Mouse (Mus musculus): ENCODE measurements around the gene Atp6ap1l. TPM values are rescaled to one million over a fixed set of nuclear protein-coding genes. Genes with fewer than 3 reads are reported as not detected.
A peak's percentile ranks its signal among the peaks of the same experiment; 100 is the strongest.
"Not testable (repeated sequence)": the region's sequence is repeated elsewhere in the genome, so short reads cannot be mapped to it uniquely, and the experiment has no call there.

Gene Atp6ap1l
- polyA plus RNA-seq (2014; fragmentation: Nextera tagmentation; extraction: Ambion mirVana) = 0.20 and 1.5 TPM in 2 replicates

DNA sequence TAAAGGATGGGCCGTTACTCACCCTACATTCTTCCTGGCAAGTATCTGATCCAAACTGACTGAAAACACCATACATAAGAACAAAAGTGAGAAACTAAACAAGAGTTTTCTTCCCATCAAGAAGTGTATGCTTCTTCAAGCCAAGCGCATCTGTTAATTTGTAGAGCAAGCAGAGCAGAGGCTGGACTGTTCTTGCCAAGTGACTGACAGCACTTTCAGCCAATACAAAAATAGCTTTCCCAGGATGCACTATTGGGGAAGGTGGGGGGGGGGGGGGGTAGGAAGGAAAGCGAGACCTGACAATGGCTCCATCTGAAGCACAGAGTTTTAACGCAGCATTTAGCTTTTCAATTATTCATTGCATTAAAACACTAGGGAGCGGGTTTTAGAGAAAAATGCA, at the start of gene Atp6ap1l:
Atp6ap1l (minus strand) TSS at position 180 of the 400 bp plus-strand sequence.
- Histone ChIP-seq H3K27ac (ENCODE audit: low read depth, low read length) (no peak within 1 kb of the TSS), H3K36me3 (ENCODE audit: control insufficient read depth, insufficient read depth, low read length) (no peaks in the 10 kb centered on the region), H3K4me3 (ENCODE audit: low read depth, low read length) (no peak within 1 kb of the TSS), H3K27me3 (ENCODE audit: control insufficient read depth, insufficient read depth, low read length) (no peaks in the 10 kb centered on the region), H3K9me3 (ENCODE audit: control insufficient read depth, low read length) (no peaks in the 10 kb centered on the region), H3K4me1 (replicated peaks; ENCODE audit: control insufficient read depth, insufficient read depth, low read length) (no peaks in the 10 kb centered on the region), H3K4me2 (replicated peaks; ENCODE audit: low read depth, low read length) (no peak within 1 kb of the TSS), H3K9ac (ENCODE audit: low read depth, low read length) (no peak within 1 kb of the TSS)
- DNase-seq (ENCODE audit: low spot score) (no peak), ATAC-seq (ENCODE audit: low FRiP score) (no peak)
- WGBS = 88% methylated on average over 5 of the region's 5 CpGs

DNA sequence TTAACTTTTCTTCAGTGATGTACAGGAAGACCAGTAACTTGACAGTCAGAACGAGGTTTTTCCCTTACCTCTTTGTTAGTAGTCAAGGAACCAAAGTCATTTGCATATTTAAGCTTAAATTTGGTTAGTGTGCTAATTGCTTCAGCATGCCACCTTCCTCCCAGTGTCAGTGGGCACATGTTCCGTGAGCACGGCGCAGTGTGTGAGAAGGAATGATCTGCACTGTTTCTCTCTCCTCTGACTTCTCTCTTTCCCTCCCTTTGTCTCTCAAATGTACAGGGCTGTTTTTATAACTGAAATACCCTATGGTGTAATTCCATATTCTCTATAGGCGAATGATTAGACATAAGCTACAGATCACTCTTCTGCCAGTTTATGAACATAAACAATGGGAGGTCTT, 34.4 kb upstream of the Atp6ap1l start:
- Histone ChIP-seq H3K4me2 (replicated peaks; ENCODE audit: low read depth, low read length) (no peak overlapping the region), H3K36me3 (ENCODE audit: control insufficient read depth, insufficient read depth, low read length) (no peaks in the 10 kb centered on the region), H3K27ac (ENCODE audit: low read depth, low read length) (no peak overlapping the region), H3K9me3 (ENCODE audit: control insufficient read depth, low read length) (no peaks in the 10 kb centered on the region), H3K9ac (ENCODE audit: low read depth, low read length) (no peak overlapping the region), H3K27me3 (ENCODE audit: control insufficient read depth, insufficient read depth, low read length) (no peaks in the 10 kb centered on the region), H3K4me1 (replicated peaks; ENCODE audit: control insufficient read depth, insufficient read depth, low read length) (no peaks in the 10 kb centered on the region), H3K4me3 (ENCODE audit: low read depth, low read length) (no peak overlapping the region)
- 85% methylated on average over 5 of the region's 5 CpGs for WGBS
- ATAC-seq (ENCODE audit: low FRiP score) = no peak
- DNase-seq (ENCODE audit: low spot score) = no peak

DNA sequence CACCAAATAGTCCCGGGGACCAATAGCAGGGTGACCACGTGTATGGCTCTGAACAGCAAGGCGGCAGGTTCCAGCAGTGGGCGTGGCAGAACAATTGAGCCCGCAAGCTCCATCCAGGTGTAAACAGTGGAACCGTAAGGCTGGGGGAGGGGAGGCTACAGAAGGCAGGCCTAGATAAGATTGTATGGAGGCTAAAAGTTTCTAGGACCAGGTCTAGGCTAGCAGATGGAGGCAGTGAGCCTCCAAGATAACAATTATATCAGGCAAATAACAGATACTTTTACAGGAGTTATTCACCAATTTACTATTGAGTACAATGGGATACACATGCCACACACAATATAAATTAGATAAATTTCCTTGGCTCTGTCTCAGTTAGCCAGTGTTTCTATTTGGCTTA, 34.0 kb upstream of the Atp6ap1l start:
- Histone ChIP-seq H3K4me1 (replicated peaks; ENCODE audit: control insufficient read depth, insufficient read depth, low read length) (no peaks in the 10 kb centered on the region), H3K27me3 (ENCODE audit: control insufficient read depth, insufficient read depth, low read length) (no peaks in the 10 kb centered on the region), H3K27ac (ENCODE audit: low read depth, low read length) (no peak overlapping the region), H3K9me3 (ENCODE audit: control insufficient read depth, low read length) (no peaks in the 10 kb centered on the region), H3K9ac (ENCODE audit: low read depth, low read length) (no peak overlapping the region), H3K4me3 (ENCODE audit: low read depth, low read length) (no peak overlapping the region), H3K4me2 (replicated peaks; ENCODE audit: low read depth, low read length) (no peak overlapping the region), H3K36me3 (ENCODE audit: control insufficient read depth, insufficient read depth, low read length) (no peaks in the 10 kb centered on the region)
- DNase-seq (ENCODE audit: low spot score) = no peak
- WGBS = 71% methylated on average over 6 of the region's 6 CpGs
- no peak for ATAC-seq (ENCODE audit: low FRiP score)

DNA sequence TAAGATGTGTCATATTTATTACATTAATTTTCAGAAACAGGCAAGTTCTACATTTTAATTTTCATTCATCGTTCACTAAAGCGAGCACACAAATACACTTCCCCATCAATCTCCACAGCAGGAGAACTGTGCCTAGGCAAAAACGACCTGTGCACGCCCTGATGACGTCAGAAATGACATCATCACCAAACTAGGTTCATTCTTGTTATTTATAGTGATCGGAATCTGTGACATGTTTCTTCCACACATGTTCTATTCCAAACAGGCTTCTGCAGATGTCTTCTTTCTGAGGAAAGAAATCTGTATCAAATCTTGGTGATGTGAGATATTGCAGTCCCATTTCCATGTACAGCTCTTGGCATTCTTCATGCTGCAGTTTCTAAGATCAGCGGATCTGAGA, 30.7 kb upstream of the Atp6ap1l start:
- Histone ChIP-seq H3K4me1 (replicated peaks; ENCODE audit: control insufficient read depth, insufficient read depth, low read length) (no peaks in the 10 kb centered on the region), H3K27me3 (ENCODE audit: control insufficient read depth, insufficient read depth, low read length) (no peaks in the 10 kb centered on the region), H3K9me3 (ENCODE audit: control insufficient read depth, low read length) (no peaks in the 10 kb centered on the region), H3K9ac (ENCODE audit: low read depth, low read length) (no peak overlapping the region), H3K27ac (ENCODE audit: low read depth, low read length) (no peak overlapping the region), H3K4me2 (replicated peaks; ENCODE audit: low read depth, low read length) (no peak overlapping the region), H3K4me3 (ENCODE audit: low read depth, low read length) (no peak overlapping the region), H3K36me3 (ENCODE audit: control insufficient read depth, insufficient read depth, low read length) (no peaks in the 10 kb centered on the region)
- WGBS = 88% methylated on average over 7 of the region's 7 CpGs
- ATAC-seq (ENCODE audit: low FRiP score) (no peak), DNase-seq (ENCODE audit: low spot score) (no peak)

DNA sequence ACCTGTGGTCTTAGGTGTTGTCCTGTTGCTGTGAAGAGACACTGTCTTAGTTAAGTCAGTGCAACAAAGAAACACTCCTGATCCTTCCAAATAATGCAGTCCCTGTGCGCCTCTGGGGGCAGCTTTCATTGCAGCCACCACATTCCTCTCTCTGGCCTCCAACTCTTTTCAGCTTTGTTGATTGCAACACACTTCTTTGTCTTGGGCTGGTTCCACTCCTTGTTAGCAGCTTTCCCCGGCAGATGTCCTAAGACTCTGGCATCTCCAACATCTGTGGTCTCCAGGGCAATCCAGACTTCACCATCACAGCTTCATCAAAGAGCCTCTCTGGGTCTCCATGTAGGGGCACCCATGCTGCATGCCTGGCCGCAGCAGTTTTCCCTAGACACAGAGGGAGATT, 28.1 kb upstream of the Atp6ap1l start:
- ATAC-seq (ENCODE audit: low FRiP score) (no peak), DNase-seq (ENCODE audit: low spot score) (no peak)
- Histone ChIP-seq H3K4me3 (ENCODE audit: low read depth, low read length) (no peak overlapping the region), H3K27ac (ENCODE audit: low read depth, low read length) (no peak overlapping the region), H3K9me3 (ENCODE audit: control insufficient read depth, low read length) (no peaks in the 10 kb centered on the region), H3K36me3 (ENCODE audit: control insufficient read depth, insufficient read depth, low read length) (no peaks in the 10 kb centered on the region), H3K4me1 (replicated peaks; ENCODE audit: control insufficient read depth, insufficient read depth, low read length) (no peaks in the 10 kb centered on the region), H3K9ac (ENCODE audit: low read depth, low read length) (no peak overlapping the region), H3K27me3 (ENCODE audit: control insufficient read depth, insufficient read depth, low read length) (no peaks in the 10 kb centered on the region), H3K4me2 (replicated peaks; ENCODE audit: low read depth, low read length) (no peak overlapping the region)
- WGBS = 70% methylated on average over 3 of the region's 3 CpGs

DNA sequence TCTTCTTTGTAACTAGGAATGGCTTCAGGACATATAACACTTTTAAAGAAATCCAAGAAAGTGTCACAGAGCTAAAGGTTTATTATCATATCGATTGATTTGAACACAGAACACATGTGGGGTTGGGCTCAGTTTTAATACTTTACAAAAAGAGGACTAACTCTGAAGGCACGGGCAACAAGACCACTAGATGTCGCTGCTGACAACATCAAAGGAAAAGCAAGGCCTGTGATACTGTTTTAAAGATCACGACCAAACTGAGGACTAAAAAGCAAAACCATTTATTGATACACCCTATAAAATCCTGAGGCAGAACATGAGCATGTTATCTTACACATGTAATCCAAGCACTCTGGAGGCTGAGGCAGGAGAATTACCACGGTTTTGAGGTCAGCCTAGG, 24.7 kb upstream of the Atp6ap1l start:
- 30% methylated on average over 5 of the region's 5 CpGs for WGBS
- Histone ChIP-seq H3K4me2 (replicated peaks; ENCODE audit: low read depth, low read length) (no peak overlapping the region), H3K36me3 (ENCODE audit: control insufficient read depth, insufficient read depth, low read length) (peaks cover 7% of the 10 kb centered on the region; the same call in 1 of the 2 replicates), H3K27me3 (ENCODE audit: control insufficient read depth, insufficient read depth, low read length) (no peaks in the 10 kb centered on the region), H3K9me3 (ENCODE audit: control insufficient read depth, low read length) (no peaks in the 10 kb centered on the region), H3K4me1 (replicated peaks; ENCODE audit: control insufficient read depth, insufficient read depth, low read length) (no peaks in the 10 kb centered on the region), H3K27ac (ENCODE audit: low read depth, low read length) (no peak overlapping the region), H3K9ac (ENCODE audit: low read depth, low read length) (no peak overlapping the region), H3K4me3 (ENCODE audit: low read depth, low read length) (no peak overlapping the region)
- DNase-seq (ENCODE audit: low spot score) (peak; percentile 78), ATAC-seq (ENCODE audit: low FRiP score) (peak; percentile 55; the same call in 1 of the 2 replicates)

DNA sequence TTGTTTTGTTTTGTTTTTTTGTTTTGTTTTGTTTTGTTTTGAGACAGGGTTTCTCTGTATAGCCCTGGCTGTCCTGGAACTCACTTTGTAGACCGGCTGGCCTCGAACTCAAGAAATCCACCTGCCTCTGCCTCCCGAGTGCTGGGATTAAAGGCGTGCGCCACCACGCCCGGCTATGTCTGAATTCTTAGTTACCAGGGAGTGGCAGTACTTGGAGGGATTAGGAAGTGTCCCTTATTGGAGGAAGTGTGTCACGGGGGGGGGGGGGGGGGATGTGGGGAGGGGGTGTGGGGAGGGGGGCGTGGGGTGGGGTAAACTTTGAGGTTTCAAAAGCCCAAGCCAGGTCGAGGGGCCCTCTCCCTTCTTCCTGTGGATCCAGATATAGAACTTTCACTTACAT, 23.1 kb upstream of the Atp6ap1l start:
- H3K4me1 ChIP-seq (replicated peaks; ENCODE audit: control insufficient read depth, insufficient read depth, low read length); H3K36me3 ChIP-seq (ENCODE audit: control insufficient read depth, insufficient read depth, low read length); H3K27ac ChIP-seq (ENCODE audit: low read depth, low read length); H3K9me3 ChIP-seq (ENCODE audit: control insufficient read depth, low read length); H3K9ac ChIP-seq (ENCODE audit: low read depth, low read length); ATAC-seq (ENCODE audit: low FRiP score); H3K4me2 ChIP-seq (replicated peaks; ENCODE audit: low read depth, low read length); DNase-seq (ENCODE audit: low spot score); H3K27me3 ChIP-seq (ENCODE audit: control insufficient read depth, insufficient read depth, low read length); H3K4me3 ChIP-seq (ENCODE audit: low read depth, low read length): not testable (repeated sequence)
- 97% methylated on average over 9 of the region's 10 CpGs for WGBS

DNA sequence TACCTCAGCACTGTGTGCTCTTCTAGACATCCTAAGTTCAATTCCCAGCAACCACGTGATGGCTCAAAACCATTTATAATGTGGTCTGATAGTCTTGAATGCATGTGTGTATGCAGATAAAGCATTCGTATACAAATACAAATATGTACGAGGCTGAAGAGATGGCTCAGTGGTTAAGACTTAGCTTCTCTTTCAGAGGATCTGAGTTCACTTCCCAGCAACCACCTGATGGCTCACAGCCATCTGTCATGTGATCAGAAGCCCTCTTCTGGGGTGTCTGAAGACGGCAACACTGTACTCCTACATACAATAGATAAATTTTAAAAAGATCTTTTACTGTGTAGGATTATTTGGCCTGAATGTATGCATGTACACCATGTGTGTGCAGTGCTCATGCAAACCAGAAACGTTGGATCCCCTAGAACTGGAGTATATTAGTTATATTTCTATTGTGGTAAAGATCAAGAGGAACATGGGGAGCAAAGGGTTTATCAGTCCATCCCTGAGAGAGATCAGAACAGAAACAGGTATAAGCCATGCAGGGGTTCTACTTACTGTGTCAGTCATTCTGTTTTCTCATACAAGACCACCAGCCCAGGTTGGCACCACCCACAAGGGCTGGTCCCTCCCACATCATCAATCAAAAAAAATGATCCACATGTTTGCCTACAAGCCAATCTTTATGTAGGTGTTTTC, 21.9 kb upstream of the Atp6ap1l start:
- Histone ChIP-seq H3K9me3 (ENCODE audit: control insufficient read depth, low read length) (no peaks in the 10 kb centered on the region), H3K4me2 (replicated peaks; ENCODE audit: low read depth, low read length) (no peak overlapping the region), H3K36me3 (ENCODE audit: control insufficient read depth, insufficient read depth, low read length) (peaks cover 7% of the 10 kb centered on the region; the same call in 1 of the 2 replicates), H3K27ac (ENCODE audit: low read depth, low read length) (no peak overlapping the region), H3K4me3 (ENCODE audit: low read depth, low read length) (no peak overlapping the region), H3K27me3 (ENCODE audit: control insufficient read depth, insufficient read depth, low read length) (no peaks in the 10 kb centered on the region), H3K9ac (ENCODE audit: low read depth, low read length) (no peak overlapping the region), H3K4me1 (replicated peaks; ENCODE audit: control insufficient read depth, insufficient read depth, low read length) (no peaks in the 10 kb centered on the region)
- ATAC-seq (ENCODE audit: low FRiP score) (no peak), DNase-seq (ENCODE audit: low spot score) (no peak)
- WGBS = 81% methylated on average over 5 of the region's 5 CpGs

DNA sequence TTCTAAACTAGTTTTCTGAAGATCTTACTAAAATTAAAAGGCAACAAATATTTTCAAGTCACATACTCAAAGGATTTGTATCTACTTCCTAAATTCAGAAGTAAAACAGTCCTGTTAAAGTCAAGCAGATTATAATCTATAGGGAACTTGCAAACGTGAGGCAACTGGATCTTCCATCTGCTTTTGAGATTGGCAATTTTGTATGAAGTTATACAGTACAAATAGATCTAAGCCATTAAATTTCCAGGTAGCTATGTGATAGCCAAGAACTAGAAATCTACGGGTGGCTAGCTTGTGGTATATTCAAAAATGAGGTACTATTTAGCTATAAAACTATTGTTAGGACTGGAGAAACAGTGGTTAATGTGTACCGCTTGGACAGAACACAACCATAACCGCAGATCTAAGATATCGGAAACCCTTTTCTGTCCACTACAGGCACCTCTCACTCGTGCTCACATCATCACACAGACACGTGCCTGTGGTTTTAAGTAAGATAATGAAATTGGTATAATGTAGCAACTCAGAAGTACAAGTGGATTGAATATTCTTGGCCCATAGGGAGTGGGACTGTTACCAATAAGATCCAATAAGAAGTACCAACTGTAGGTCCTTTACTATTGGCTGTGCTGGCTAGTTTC, 21.1 kb upstream of the Atp6ap1l start:
- no peak for ATAC-seq (ENCODE audit: low FRiP score)
- no peak for DNase-seq (ENCODE audit: low spot score)
- 88% methylated on average over 7 of the region's 7 CpGs for WGBS
- Histone ChIP-seq H3K27me3 (ENCODE audit: control insufficient read depth, insufficient read depth, low read length) (no peaks in the 10 kb centered on the region), H3K9ac (ENCODE audit: low read depth, low read length) (no peak overlapping the region), H3K36me3 (ENCODE audit: control insufficient read depth, insufficient read depth, low read length) (peaks cover 7% of the 10 kb centered on the region; the same call in 1 of the 2 replicates), H3K4me3 (ENCODE audit: low read depth, low read length) (no peak overlapping the region), H3K4me1 (replicated peaks; ENCODE audit: control insufficient read depth, insufficient read depth, low read length) (no peaks in the 10 kb centered on the region), H3K9me3 (ENCODE audit: control insufficient read depth, low read length) (no peaks in the 10 kb centered on the region), H3K27ac (ENCODE audit: low read depth, low read length) (no peak overlapping the region), H3K4me2 (replicated peaks; ENCODE audit: low read depth, low read length) (no peak overlapping the region)
